Mouse (Mus musculus) embryo, embryonic 10.5 days (tissue): ENCODE measurements at regions not wholly inside any gene's neighbourhood (a gene's known extent, or its start where the extent isn't known, plus 50 kb on each side); places are given as distances from the start of the nearest gene placed in this dataset.
A peak's percentile ranks its signal among the peaks of the same experiment; 100 is the strongest.

Experiments used
- DNase-seq: peaks from one replicate; pipeline ENCODE4 v3.0.0-alpha.2; 2015; ENCODE audit warnings: low spot score

- no peak for DNase-seq
Measured at GRCm38 (mm10) chr1:177335961-177336360, 78.0 kb upstream of the Akt3 start.

- no peak for DNase-seq
Measured at GRCm38 (mm10) chr1:177323366-177323765, 65.4 kb upstream of the Akt3 start.

- peak; percentile 79 for DNase-seq
Measured at GRCm38 (mm10) chr1:177322745-177323299, 64.8 kb upstream of the Akt3 start.

- DNase-seq: peak; percentile 61
Measured at GRCm38 (mm10) chr1:177322307-177322685, 64.3 kb upstream of the Akt3 start.

GRCm38 (mm10) chr1:177321655-177322306 is 63.8 kb upstream of the Akt3 start:
- DNase-seq: peak; percentile 40

- DNase-seq: peak; percentile 64
Measured at GRCm38 (mm10) chr1:177308213-177308872, 50.3 kb upstream of the Akt3 start.
